Mouse (Mus musculus): ENCODE results near the gene Rpp25l.
A peak's percentile ranks its signal among the peaks of the same experiment; 100 is the strongest.

The Rpp25l gene

GRCm38 (mm10) chr4:41671500-41671899, 41.8 kb downstream of the Rpp25l start:
- DNase-seq (ENCODE audit: low spot score) = no peak

GRCm38 (mm10) chr4:41670836-41671235, 42.5 kb downstream of the Rpp25l start:
- DNase-seq (ENCODE audit: low spot score) = no peak

GRCm38 (mm10) chr4:41666646-41667045, 46.7 kb downstream of the Rpp25l start:
- no peak for DNase-seq (ENCODE audit: low spot score)

- peak; percentile 71 for DNase-seq (ENCODE audit: low spot score)
These were observed 48.2 kb downstream of the Rpp25l start for GRCm38 (mm10) chr4:41665009-41665675.

GRCm38 (mm10) chr4:41664533-41664932, 48.8 kb downstream of the Rpp25l start:
- no peak for DNase-seq (ENCODE audit: low spot score)

- DNase-seq (ENCODE audit: low spot score) = no peak
These were observed 49.7 kb downstream of the Rpp25l start for GRCm38 (mm10) chr4:41663614-41664013.

GRCm38 (mm10) chr4:41662723-41663122, 50.6 kb downstream of the Rpp25l start:
- DNase-seq (ENCODE audit: low spot score) = no peak

All from embryo, embryonic 10.5 days (tissue).